8 mouse cellular contexts compared by ENCODE assay signal in the genomic region with DNA sequence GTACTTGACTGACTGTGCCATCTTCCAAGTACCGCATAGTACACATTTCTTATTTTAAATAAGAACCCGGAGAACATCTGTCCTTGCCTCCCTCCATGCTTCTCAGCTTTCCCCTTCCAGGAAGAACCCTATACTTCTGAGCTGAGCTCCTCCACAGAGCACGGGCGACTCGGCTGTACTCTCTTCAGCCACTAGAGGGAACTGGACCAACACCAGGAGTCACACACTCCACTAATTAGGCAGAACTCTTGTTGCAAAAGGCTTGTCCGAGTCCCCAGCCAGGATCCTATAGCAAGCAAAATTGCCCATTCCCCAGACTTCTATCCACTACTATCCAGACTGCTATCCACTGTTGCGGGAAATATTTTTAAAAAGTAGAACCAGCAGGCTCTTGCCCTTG. TPM values are rescaled to one million over a fixed set of nuclear protein-coding genes. Genes with fewer than 3 reads are reported as not detected.
DNase-seq lines count a peak whose midpoint lies in the region; ATAC-seq lines count a peak whose summit lies in the region.

No protein-coding gene starts in this region.

- H3K4me2 ChIP-seq in forebrain, embryonic 15.5 days (replicated peaks): no peak overlapping the region

- no peak overlapping the region for H3K9ac ChIP-seq in forebrain, embryonic 15.5 days (replicated peaks)

- ATAC-seq in cerebellum, adult (ENCODE audit: insufficient number of reproducible peaks, low FRiP score, low TSS enrichment): peak; percentile 95
- peak; percentile 42 for ATAC-seq in forebrain, embryonic 15.5 days (replicated peaks)
- peak; percentile 79 for ATAC-seq in megakaryocyte progenitor cell, adult 5-6 weeks (replicated peaks; ENCODE audit: poor library complexity)

- H3K27ac ChIP-seq in forebrain, embryonic 15.5 days (replicated peaks): no peak overlapping the region

- WGBS in forebrain, embryonic 15.5 days: 16% methylated on average over 7 of the region's 7 CpGs

- DNase-seq in adrenal gland, adult (ENCODE audit: inconsistent age in 2 of 2, low spot score in 1 of 2): peak; percentile 33 to 81
- DNase-seq in adrenal gland, adult 8-10 months: no peak
- DNase-seq in induced T-regulatory cell, adult 2 months (ENCODE audit: low read depth): peak; percentile 13
- peak; percentile 77 to 81 for DNase-seq in left cerebral cortex, adult 18-20 months (ENCODE audit: low spot score in 2 of 2)
- peak; percentile 23 for DNase-seq in splenic B cell, adult 2 months (ENCODE audit: low read depth, low spot score)

- H3K9me3 ChIP-seq in forebrain, embryonic 15.5 days: no peaks in the 10 kb centered on the region

- H3K36me3 ChIP-seq in forebrain, embryonic 15.5 days: no peaks in the 10 kb centered on the region
- no peaks in the 10 kb centered on the region for H3K36me3 ChIP-seq in splenic B cell, adult 2 months (ENCODE audit: control insufficient read depth, insufficient read depth, low read length, poor library complexity, severe bottlenecking)

- no peak overlapping the region for H3K4me3 ChIP-seq in forebrain, embryonic 15.5 days

- H3K4me1 ChIP-seq in forebrain, embryonic 15.5 days: no peaks in the 10 kb centered on the region

- no peaks in the 10 kb centered on the region; the same call in 1 of the 2 replicates for H3K27me3 ChIP-seq in forebrain, embryonic 15.5 days
- no peaks in the 10 kb centered on the region for H3K27me3 ChIP-seq in splenic B cell, adult 2 months (ENCODE audit: control insufficient read depth, insufficient read depth, low read length, poor library complexity, severe bottlenecking)

RNA-seq across cellular contexts. Expression of a gene that starts 16.8 kb away (rescaled TPM):
- total RNA-seq in adrenal gland, adult 8-10 months (2022): 1 to 10 TPM; 1.7 to 6.1 (median 3.5) TPM
- 53.9 and 57.5 TPM in 2 replicates for polyA plus RNA-seq in forebrain, embryonic 15.5 days (2015; fragmentation: Nextera tagmentation; extraction: Ambion mirVana)
- total RNA-seq in left cerebral cortex, adult 18-20 months (2021): 100 to 1,000 TPM; 143 to 145 TPM
- total RNA-seq in megakaryocyte progenitor cell, adult 5-6 weeks (2015): 0.05 TPM in 1 of 2 replicates, not detected in the other
- total RNA-seq in megakaryocyte progenitor cell, adult 5-6 weeks (2017): not detected in 2 replicates

RNA-seq across cellular contexts. Expression of a gene that starts 23.7 kb away (rescaled TPM):
- total RNA-seq in adrenal gland, adult 8-10 months (2022): 10 to 100 TPM; 22.9 to 31.6 (median 26.3) TPM
- 13.4 TPM in 2 replicates for polyA plus RNA-seq in forebrain, embryonic 15.5 days (2015; fragmentation: Nextera tagmentation; extraction: Ambion mirVana)
- total RNA-seq in left cerebral cortex, adult 18-20 months (2021): 10 to 100 TPM; 24.6 to 28.5 TPM
- total RNA-seq in megakaryocyte progenitor cell, adult 5-6 weeks (2015): 14.6 and 15.5 TPM in 2 replicates
- total RNA-seq in megakaryocyte progenitor cell, adult 5-6 weeks (2017): 14.3 and 16.4 TPM in 2 replicates

Comparison
In these comparisons a context has a peak if more than half of its experiments do, and no peak if none do; other contexts are left out.
1. ATAC-seq: peak in every context shown above with its lines; median percentile 95 in cerebellum, adult; 79 in megakaryocyte progenitor cell, adult 5-6 weeks; 42 in forebrain, embryonic 15.5 days.
2. RNA of a gene that starts 16.8 kb away (total RNA-seq): 143 to 145 TPM in left cerebral cortex, adult 18-20 months; 1.7 to 6.1 TPM in adrenal gland, adult 8-10 months and 0.05 TPM in megakaryocyte progenitor cell, adult 5-6 weeks; every median in the first group is over 10 times any median in the second.